Mouse (Mus musculus): ENCODE results near the gene Mrps35. TPM values are rescaled to one million over a fixed set of nuclear protein-coding genes. Genes with fewer than 3 reads are reported as not detected.

Mrps35 gene
- polyA plus RNA-seq, 1 experiment from 2014 or later: 94.8 TPM

GRCm38 (mm10) chr6:147062694-147063093 lies 20.1 kb downstream of the Mrps35 start:
- peaks cover 54% of the 10 kb centered on the region for H3K36me3 ChIP-seq
- H3K4me3 ChIP-seq: no peak overlapping the region
- H3K27me3 ChIP-seq: no peaks in the 10 kb centered on the region
- no peak overlapping the region for H3K4me2 ChIP-seq (replicated peaks)
- no peaks in the 10 kb centered on the region; the same call in 1 of the 2 replicates for H3K4me1 ChIP-seq
- no peaks in the 10 kb centered on the region for H3K9me3 ChIP-seq
- 0 out of 2 replicates have a peak overlapping the region, but pooled peaks have one; percentile 6 for H3K27ac ChIP-seq
- 80% methylated on average over 7 of the region's 7 CpGs for WGBS
- no peak for ATAC-seq (ENCODE audit: insufficient number of reproducible peaks, insufficient read depth, low FRiP score, low TSS enrichment)
- no peak overlapping the region for H3K9ac ChIP-seq

- WGBS: 82% methylated on average over 10 of the region's 10 CpGs
- no peak overlapping the region for H3K9ac ChIP-seq
- no peaks in the 10 kb centered on the region for H3K27me3 ChIP-seq
- no peaks in the 10 kb centered on the region for H3K9me3 ChIP-seq
- H3K27ac ChIP-seq: no peak overlapping the region
- no peak for ATAC-seq (ENCODE audit: insufficient number of reproducible peaks, insufficient read depth, low FRiP score, low TSS enrichment)
- H3K4me2 ChIP-seq (replicated peaks): no peak overlapping the region
- no peak overlapping the region for H3K4me3 ChIP-seq
- peaks cover 48% of the 10 kb centered on the region for H3K36me3 ChIP-seq
- no peaks in the 10 kb centered on the region; the same call in 1 of the 2 replicates for H3K4me1 ChIP-seq
Observed at GRCm38 (mm10) chr6:147064226-147064943, 21.8 kb downstream of the Mrps35 start.

- H3K27ac ChIP-seq: no peak overlapping the region
- H3K9me3 ChIP-seq: no peaks in the 10 kb centered on the region
- ATAC-seq (ENCODE audit: insufficient number of reproducible peaks, insufficient read depth, low FRiP score, low TSS enrichment): no peak
Observed at GRCm38 (mm10) chr6:147064944-147065261, 22.3 kb downstream of the Mrps35 start.

GRCm38 (mm10) chr6:147075808-147076387 lies 33.3 kb downstream of the Mrps35 start:
- Histone ChIP-seq H3K4me2 (replicated peaks) (no peak overlapping the region), H3K9ac (no peak overlapping the region), H3K9me3 (no peaks in the 10 kb centered on the region), H3K27ac (no peak overlapping the region), H3K36me3 (peaks cover 22% of the 10 kb centered on the region), H3K4me3 (no peak overlapping the region), H3K4me1 (no peaks in the 10 kb centered on the region), H3K27me3 (no peaks in the 10 kb centered on the region)
- no peak for ATAC-seq (ENCODE audit: insufficient number of reproducible peaks, insufficient read depth, low FRiP score, low TSS enrichment)
- WGBS: 61% methylated on average over 5 of the region's 5 CpGs

More at GRCm38 (mm10) chr6:147064944-147065261, 22.3 kb downstream of the Mrps35 start:
- Histone ChIP-seq H3K9ac (no peak overlapping the region), H3K36me3 (peaks cover 45% of the 10 kb centered on the region), H3K27me3 (no peaks in the 10 kb centered on the region), H3K4me1 (no peaks in the 10 kb centered on the region; the same call in 1 of the 2 replicates), H3K4me2 (replicated peaks) (no peak overlapping the region), H3K4me3 (no peak overlapping the region)
- WGBS: 84% methylated on average over 6 of the region's 6 CpGs

GRCm38 (mm10) chr6:147076878-147077277 lies 34.3 kb downstream of the Mrps35 start:
- no peaks in the 10 kb centered on the region for H3K4me1 ChIP-seq
- no peak overlapping the region for H3K27ac ChIP-seq
- H3K4me2 ChIP-seq (replicated peaks): no peak overlapping the region
- ATAC-seq (ENCODE audit: insufficient number of reproducible peaks, insufficient read depth, low FRiP score, low TSS enrichment): no peak
- peaks cover 18% of the 10 kb centered on the region for H3K36me3 ChIP-seq
- H3K9me3 ChIP-seq: no peaks in the 10 kb centered on the region
- no peak overlapping the region for H3K9ac ChIP-seq
- no peaks in the 10 kb centered on the region for H3K27me3 ChIP-seq
- no peak overlapping the region for H3K4me3 ChIP-seq
- 85% methylated on average over 8 of the region's 8 CpGs for WGBS

- Histone ChIP-seq H3K4me2 (replicated peaks) (no peak overlapping the region), H3K36me3 (no peaks in the 10 kb centered on the region), H3K9me3 (no peaks in the 10 kb centered on the region), H3K4me1 (no peaks in the 10 kb centered on the region), H3K27me3 (no peaks in the 10 kb centered on the region), H3K4me3 (no peak overlapping the region), H3K27ac (no peak overlapping the region), H3K9ac (no peak overlapping the region)
- ATAC-seq (ENCODE audit: insufficient number of reproducible peaks, insufficient read depth, low FRiP score, low TSS enrichment): no peak
- 92% methylated on average over 10 of the region's 10 CpGs for WGBS
Observed at GRCm38 (mm10) chr6:147079919-147080318, 37.4 kb downstream of the Mrps35 start.

- Histone ChIP-seq H3K4me3 (no peak overlapping the region), H3K9me3 (no peaks in the 10 kb centered on the region), H3K36me3 (no peaks in the 10 kb centered on the region), H3K4me1 (peaks cover 9% of the 10 kb centered on the region; the same call in 1 of the 2 replicates), H3K4me2 (replicated peaks) (no peak overlapping the region), H3K9ac (no peak overlapping the region), H3K27ac (no peak overlapping the region), H3K27me3 (no peaks in the 10 kb centered on the region)
- WGBS: 57% methylated on average over 7 of the region's 7 CpGs
- no peak for ATAC-seq (ENCODE audit: insufficient number of reproducible peaks, insufficient read depth, low FRiP score, low TSS enrichment)
Observed at GRCm38 (mm10) chr6:147085398-147086040, 43.0 kb downstream of the Mrps35 start.

GRCm38 (mm10) chr6:147086594-147087225 lies 44.1 kb downstream of the Mrps35 start, which contains the start of gene Mansc4:
Mansc4 (minus strand) TSS chr6:147087032.
- Histone ChIP-seq H3K4me3 (peak within 1 kb of the TSS; percentile 22), H3K9me3 (no peaks in the 10 kb centered on the region), H3K27me3 (no peaks in the 10 kb centered on the region), H3K27ac (0 out of 2 replicates have a peak within 1 kb of the TSS, but pooled peaks have one; percentile 8), H3K4me2 (replicated peaks) (peak within 1 kb of the TSS; percentile 54), H3K4me1 (peaks cover 12% of the 10 kb centered on the region; the same call in 1 of the 2 replicates), H3K36me3 (no peaks in the 10 kb centered on the region), H3K9ac (0 out of 2 replicates have a peak within 1 kb of the TSS, but pooled peaks have one; percentile 29)
- peak; percentile 12; the same call in 1 of the 2 replicates for ATAC-seq (ENCODE audit: insufficient number of reproducible peaks, insufficient read depth, low FRiP score, low TSS enrichment)
- 5% methylated on average over 20 of the region's 20 CpGs for WGBS

GRCm38 (mm10) chr6:147087736-147088135 lies 45.2 kb downstream of the Mrps35 start:
- Histone ChIP-seq H3K4me1 (peaks cover 18% of the 10 kb centered on the region), H3K27ac (no peak overlapping the region), H3K27me3 (no peaks in the 10 kb centered on the region), H3K4me3 (no peak overlapping the region), H3K9me3 (no peaks in the 10 kb centered on the region), H3K4me2 (replicated peaks) (no peak overlapping the region), H3K9ac (no peak overlapping the region), H3K36me3 (no peaks in the 10 kb centered on the region)
- whole genome bisulfite sequencing: 34% methylated on average over 6 of the region's 7 CpGs
- no peak for ATAC-seq (ENCODE audit: insufficient number of reproducible peaks, insufficient read depth, low FRiP score, low TSS enrichment)

GRCm38 (mm10) chr6:147088517-147088916 lies 46.0 kb downstream of the Mrps35 start:
- no peak overlapping the region for H3K4me2 ChIP-seq (replicated peaks)
- H3K36me3 ChIP-seq: no peaks in the 10 kb centered on the region
- 73% methylated on average over 3 of the region's 3 CpGs for WGBS
- no peak overlapping the region for H3K9ac ChIP-seq
- no peaks in the 10 kb centered on the region for H3K27me3 ChIP-seq
- no peaks in the 10 kb centered on the region for H3K9me3 ChIP-seq
- no peak overlapping the region for H3K4me3 ChIP-seq
- ATAC-seq (ENCODE audit: insufficient number of reproducible peaks, insufficient read depth, low FRiP score, low TSS enrichment): no peak
- H3K27ac ChIP-seq: no peak overlapping the region
- H3K4me1 ChIP-seq: peaks cover 23% of the 10 kb centered on the region

GRCm38 (mm10) chr6:147090191-147090590 lies 47.6 kb downstream of the Mrps35 start:
- H3K27ac ChIP-seq: no peak overlapping the region
- H3K4me2 ChIP-seq (replicated peaks): no peak overlapping the region
- no peaks in the 10 kb centered on the region for H3K9me3 ChIP-seq
- no peak overlapping the region; the same call in 1 of the 2 replicates for H3K4me3 ChIP-seq
- 0 out of 2 replicates have a peak, but pooled peaks cover 3% of the 10 kb centered on the region for H3K36me3 ChIP-seq
- no peaks in the 10 kb centered on the region for H3K27me3 ChIP-seq
- ATAC-seq (ENCODE audit: insufficient number of reproducible peaks, insufficient read depth, low FRiP score, low TSS enrichment): no peak
- no peak overlapping the region for H3K9ac ChIP-seq
- peaks cover 32% of the 10 kb centered on the region for H3K4me1 ChIP-seq
- WGBS: 65% methylated on average over 5 of the region's 5 CpGs
